Mouse (Mus musculus) thymus, postnatal 36 days (tissue): Measurements from ENCODE around the gene Dguok.

ENCODE experiments used
- DNase-seq, 2 experiments: peaks; one replicate each; pipeline ENCODE4 v3.0.0; 2022; ENCODE audit warnings: mixed read lengths in 2 of 2

Dguok gene

GRCm38 (mm10) chr6:83506258-83507167, at the start of gene Dguok:
TSS of gene Dguok (minus strand) at chr6:83506969.
- peak; percentile 95 to 99 for DNase-seq

GRCm38 (mm10) chr6:83555972-83556371, 49.2 kb upstream of the Dguok start:
- DNase-seq: no peak

- no peak for DNase-seq
These were observed 41.6 kb upstream of the Dguok start for GRCm38 (mm10) chr6:83548346-83548745.

GRCm38 (mm10) chr6:83545778-83546177, 39.0 kb upstream of the Dguok start:
- DNase-seq: no peak

GRCm38 (mm10) chr6:83541756-83542456, 35.1 kb upstream of the Dguok start:
- DNase-seq: no peak

GRCm38 (mm10) chr6:83540017-83540416, 33.2 kb upstream of the Dguok start:
- DNase-seq: no peak

- DNase-seq: no peak
These were observed 30.0 kb upstream of the Dguok start for GRCm38 (mm10) chr6:83536795-83537059.

GRCm38 (mm10) chr6:83536028-83536794, 29.4 kb upstream of the Dguok start, which contains the start of gene Actg2:
TSS of gene Actg2 (minus strand) at chr6:83536265.
- no peak for DNase-seq

GRCm38 (mm10) chr6:83532608-83533007, 25.8 kb upstream of the Dguok start:
- no peak for DNase-seq

- DNase-seq: no peak
These were observed 16.4 kb upstream of the Dguok start for GRCm38 (mm10) chr6:83523194-83523593.

- DNase-seq: no peak
These were observed 15.0 kb upstream of the Dguok start for GRCm38 (mm10) chr6:83521784-83522183.

- DNase-seq: no peak
These were observed 11.9 kb upstream of the Dguok start for GRCm38 (mm10) chr6:83518637-83519036.

GRCm38 (mm10) chr6:83515172-83515571, 8.4 kb upstream of the Dguok start:
- no peak for DNase-seq

- peak; percentile 55 to 65 for DNase-seq
These were observed 5.7 kb upstream of the Dguok start for GRCm38 (mm10) chr6:83512495-83512894.

- no peak for DNase-seq
These were observed 3.4 kb upstream of the Dguok start for GRCm38 (mm10) chr6:83510210-83510609.

GRCm38 (mm10) chr6:83509442-83509841, 2.7 kb upstream of the Dguok start:
- DNase-seq: no peak

GRCm38 (mm10) chr6:83507168-83507546, 388 bp upstream of the Dguok start:
- DNase-seq: no peak

- no peak for DNase-seq
These were observed 1.2 kb downstream of the Dguok start for GRCm38 (mm10) chr6:83505554-83505953.

- no peak for DNase-seq
These were observed 3.4 kb downstream of the Dguok start for GRCm38 (mm10) chr6:83503361-83503760.

- DNase-seq: peak in 1 of 2 experiments; percentile 19
These were observed 4.1 kb downstream of the Dguok start for GRCm38 (mm10) chr6:83502656-83503055.

GRCm38 (mm10) chr6:83501524-83502310, 5.1 kb downstream of the Dguok start:
- DNase-seq: no peak

- DNase-seq: no peak
These were observed 6.3 kb downstream of the Dguok start for GRCm38 (mm10) chr6:83500462-83500861.

GRCm38 (mm10) chr6:83499078-83499477, 7.7 kb downstream of the Dguok start:
- DNase-seq: no peak
